Mouse (Mus musculus): Measurements from ENCODE around the gene Caln1. TPM values are rescaled to one million over a fixed set of nuclear protein-coding genes. Genes with fewer than 3 reads are reported as not detected.

Caln1 gene
- polyA plus RNA-seq, 1 experiment from 2014 or later: 0.30 TPM

- Histone ChIP-seq H3K27ac (ENCODE audit: low read length) (no peak overlapping the region), H3K4me2 (ENCODE audit: low read depth, low read length) (no peak overlapping the region), H3K27me3 (ENCODE audit: control insufficient read depth, insufficient read depth, low read length) (no peaks in the 10 kb centered on the region), H3K4me3 (ENCODE audit: low read length) (no peak overlapping the region), H3K9me3 (replicated peaks; ENCODE audit: control insufficient read depth, low read length) (peaks cover 3% of the 10 kb centered on the region), H3K9ac (ENCODE audit: low read length) (no peak overlapping the region), H3K36me3 (ENCODE audit: control insufficient read depth, insufficient read depth) (no peaks in the 10 kb centered on the region), H3K4me1 (ENCODE audit: control insufficient read depth, insufficient read depth, low read length) (no peaks in the 10 kb centered on the region)
- 42% methylated on average over 6 of the region's 6 CpGs for WGBS
- ATAC-seq (replicated peaks; ENCODE audit: extremely low read depth, insufficient read depth, low FRiP score): no peak
These were observed 337.1 kb downstream of the Caln1 start for GRCm38 (mm10) chr5:130706202-130706855.

- H3K27ac ChIP-seq (ENCODE audit: low read length): no peak overlapping the region
- WGBS: 64% methylated on average over 3 of the region's 3 CpGs
- H3K27me3 ChIP-seq (ENCODE audit: control insufficient read depth, insufficient read depth, low read length): no peaks in the 10 kb centered on the region
- no peaks in the 10 kb centered on the region for H3K36me3 ChIP-seq (ENCODE audit: control insufficient read depth, insufficient read depth)
- no peaks in the 10 kb centered on the region for H3K4me1 ChIP-seq (ENCODE audit: control insufficient read depth, insufficient read depth, low read length)
- H3K4me2 ChIP-seq (ENCODE audit: low read depth, low read length): no peak overlapping the region
- H3K4me3 ChIP-seq (ENCODE audit: low read length): no peak overlapping the region
- no peak overlapping the region for H3K9ac ChIP-seq (ENCODE audit: low read length)
- peaks cover 3% of the 10 kb centered on the region for H3K9me3 ChIP-seq (replicated peaks; ENCODE audit: control insufficient read depth, low read length)
- no peak for ATAC-seq (replicated peaks; ENCODE audit: extremely low read depth, insufficient read depth, low FRiP score)
These were observed 338.5 kb downstream of the Caln1 start for GRCm38 (mm10) chr5:130707755-130708154.

GRCm38 (mm10) chr5:130708616-130709015 is 339.4 kb downstream of the Caln1 start:
- 66% methylated on average over 4 of the region's 4 CpGs for WGBS
- no peak overlapping the region for H3K4me3 ChIP-seq (ENCODE audit: low read length)
- no peaks in the 10 kb centered on the region for H3K27me3 ChIP-seq (ENCODE audit: control insufficient read depth, insufficient read depth, low read length)
- peaks cover 3% of the 10 kb centered on the region for H3K9me3 ChIP-seq (replicated peaks; ENCODE audit: control insufficient read depth, low read length)
- no peak for ATAC-seq (replicated peaks; ENCODE audit: extremely low read depth, insufficient read depth, low FRiP score)
- H3K36me3 ChIP-seq (ENCODE audit: control insufficient read depth, insufficient read depth): no peaks in the 10 kb centered on the region
- no peak overlapping the region for H3K27ac ChIP-seq (ENCODE audit: low read length)
- H3K4me1 ChIP-seq (ENCODE audit: control insufficient read depth, insufficient read depth, low read length): no peaks in the 10 kb centered on the region
- no peak overlapping the region for H3K9ac ChIP-seq (ENCODE audit: low read length)
- H3K4me2 ChIP-seq (ENCODE audit: low read depth, low read length): no peak overlapping the region

- Histone ChIP-seq H3K4me3 (ENCODE audit: low read length) (no peak overlapping the region), H3K27ac (ENCODE audit: low read length) (no peak overlapping the region), H3K27me3 (ENCODE audit: control insufficient read depth, insufficient read depth, low read length) (no peaks in the 10 kb centered on the region), H3K36me3 (ENCODE audit: control insufficient read depth, insufficient read depth) (no peaks in the 10 kb centered on the region), H3K4me1 (ENCODE audit: control insufficient read depth, insufficient read depth, low read length) (no peaks in the 10 kb centered on the region), H3K9me3 (replicated peaks; ENCODE audit: control insufficient read depth, low read length) (peaks cover 3% of the 10 kb centered on the region), H3K9ac (ENCODE audit: low read length) (no peak overlapping the region), H3K4me2 (ENCODE audit: low read depth, low read length) (no peak overlapping the region)
- 82% methylated on average over 2 of the region's 2 CpGs for WGBS
- no peak for ATAC-seq (replicated peaks; ENCODE audit: extremely low read depth, insufficient read depth, low FRiP score)
These were observed 342.4 kb downstream of the Caln1 start for GRCm38 (mm10) chr5:130711643-130712042.

- no peak overlapping the region for H3K27ac ChIP-seq (ENCODE audit: low read length)
- H3K4me1 ChIP-seq (ENCODE audit: control insufficient read depth, insufficient read depth, low read length): no peaks in the 10 kb centered on the region
- H3K27me3 ChIP-seq (ENCODE audit: control insufficient read depth, insufficient read depth, low read length): no peaks in the 10 kb centered on the region
- 64% methylated on average over 1 of the region's 1 CpGs for WGBS
- no peak overlapping the region for H3K9ac ChIP-seq (ENCODE audit: low read length)
- no peaks in the 10 kb centered on the region for H3K36me3 ChIP-seq (ENCODE audit: control insufficient read depth, insufficient read depth)
- ATAC-seq (replicated peaks; ENCODE audit: extremely low read depth, insufficient read depth, low FRiP score): no peak
- H3K9me3 ChIP-seq (replicated peaks; ENCODE audit: control insufficient read depth, low read length): peaks cover 3% of the 10 kb centered on the region
- H3K4me3 ChIP-seq (ENCODE audit: low read length): no peak overlapping the region
- H3K4me2 ChIP-seq (ENCODE audit: low read depth, low read length): no peak overlapping the region
These were observed 343.0 kb downstream of the Caln1 start for GRCm38 (mm10) chr5:130712281-130712680.

GRCm38 (mm10) chr5:130715181-130715580 is 345.9 kb downstream of the Caln1 start:
- Histone ChIP-seq H3K4me1 (ENCODE audit: control insufficient read depth, insufficient read depth, low read length) (no peaks in the 10 kb centered on the region), H3K27me3 (ENCODE audit: control insufficient read depth, insufficient read depth, low read length) (no peaks in the 10 kb centered on the region), H3K36me3 (ENCODE audit: control insufficient read depth, insufficient read depth) (no peaks in the 10 kb centered on the region), H3K4me2 (ENCODE audit: low read depth, low read length) (no peak overlapping the region), H3K4me3 (ENCODE audit: low read length) (no peak overlapping the region), H3K9me3 (replicated peaks; ENCODE audit: control insufficient read depth, low read length) (peaks cover 2% of the 10 kb centered on the region; the same call in 1 of the 2 replicates), H3K9ac (ENCODE audit: low read length) (no peak overlapping the region), H3K27ac (ENCODE audit: low read length) (no peak overlapping the region)
- no peak for ATAC-seq (replicated peaks; ENCODE audit: extremely low read depth, insufficient read depth, low FRiP score)
- WGBS: 72% methylated on average over 4 of the region's 4 CpGs

- Histone ChIP-seq H3K4me3 (ENCODE audit: low read length) (no peak overlapping the region), H3K27me3 (ENCODE audit: control insufficient read depth, insufficient read depth, low read length) (no peaks in the 10 kb centered on the region), H3K4me2 (ENCODE audit: low read depth, low read length) (no peak overlapping the region), H3K36me3 (ENCODE audit: control insufficient read depth, insufficient read depth) (no peaks in the 10 kb centered on the region), H3K9me3 (replicated peaks; ENCODE audit: control insufficient read depth, low read length) (no peaks in the 10 kb centered on the region), H3K4me1 (ENCODE audit: control insufficient read depth, insufficient read depth, low read length) (no peaks in the 10 kb centered on the region), H3K27ac (ENCODE audit: low read length) (no peak overlapping the region), H3K9ac (ENCODE audit: low read length) (no peak overlapping the region)
- WGBS: 65% methylated on average over 9 of the region's 9 CpGs
- ATAC-seq (replicated peaks; ENCODE audit: extremely low read depth, insufficient read depth, low FRiP score): no peak
These were observed 349.1 kb downstream of the Caln1 start for GRCm38 (mm10) chr5:130718385-130718784.

GRCm38 (mm10) chr5:130742171-130742570 is 372.9 kb downstream of the Caln1 start:
- H3K4me2 ChIP-seq (ENCODE audit: low read depth, low read length): no peak overlapping the region
- 81% methylated on average over 13 of the region's 13 CpGs for whole genome bisulfite sequencing
- no peaks in the 10 kb centered on the region for H3K4me1 ChIP-seq (ENCODE audit: control insufficient read depth, insufficient read depth, low read length)
- no peak for ATAC-seq (replicated peaks; ENCODE audit: extremely low read depth, insufficient read depth, low FRiP score)
- no peak overlapping the region for H3K4me3 ChIP-seq (ENCODE audit: low read length)
- no peaks in the 10 kb centered on the region for H3K27me3 ChIP-seq (ENCODE audit: control insufficient read depth, insufficient read depth, low read length)
- no peaks in the 10 kb centered on the region for H3K9me3 ChIP-seq (replicated peaks; ENCODE audit: control insufficient read depth, low read length)
- H3K27ac ChIP-seq (ENCODE audit: low read length): no peak overlapping the region
- H3K9ac ChIP-seq (ENCODE audit: low read length): no peak overlapping the region
- H3K36me3 ChIP-seq (ENCODE audit: control insufficient read depth, insufficient read depth): no peaks in the 10 kb centered on the region

GRCm38 (mm10) chr5:130757517-130757916 is 388.3 kb downstream of the Caln1 start:
- Histone ChIP-seq H3K4me1 (ENCODE audit: control insufficient read depth, insufficient read depth, low read length) (no peaks in the 10 kb centered on the region), H3K9me3 (replicated peaks; ENCODE audit: control insufficient read depth, low read length) (peaks cover 4% of the 10 kb centered on the region; the same call in 1 of the 2 replicates), H3K36me3 (ENCODE audit: control insufficient read depth, insufficient read depth) (no peaks in the 10 kb centered on the region), H3K27me3 (ENCODE audit: control insufficient read depth, insufficient read depth, low read length) (no peaks in the 10 kb centered on the region), H3K9ac (ENCODE audit: low read length) (no peak overlapping the region), H3K4me2 (ENCODE audit: low read depth, low read length) (no peak overlapping the region), H3K27ac (ENCODE audit: low read length) (no peak overlapping the region), H3K4me3 (ENCODE audit: low read length) (no peak overlapping the region)
- 79% methylated on average over 3 of the region's 3 CpGs for WGBS
- ATAC-seq (replicated peaks; ENCODE audit: extremely low read depth, insufficient read depth, low FRiP score): no peak

Measured in heart, embryonic 16.5 days (tissue).